Mouse (Mus musculus) heart, embryonic 13.5 days (tissue): ENCODE results near the gene Prss45. TPM values are rescaled to one million over a fixed set of nuclear protein-coding genes. Genes with fewer than 3 reads are reported as not detected.
"Not testable (repeated sequence)": the region's sequence is repeated elsewhere in the genome, so short reads cannot be mapped to it uniquely, and the experiment has no call there.

Source experiments
- ATAC-seq: fragments of 200-750 bp; cut with Nextera tagmentation; 2 replicates; pipeline ENCODE4 v1.8.0; 2017; ENCODE audit warnings: moderate TSS enrichment; ENCODE audit not compliant: insufficient number of reproducible peaks, low FRiP score, low TSS enrichment; ENCODE audit errors: extremely low read depth
- H3K27ac ChIP-seq: fragments of 300-500 bp; sonication (generic); replicated peaks from 2 replicates; pipeline ENCODE4 v1.5.1; 2015; ENCODE audit warnings: moderate library complexity, mild to moderate bottlenecking, inconsistent platforms
- H3K27me3 ChIP-seq: fragments of 300-500 bp; sonication (generic); replicated peaks from 2 replicates; pipeline ENCODE4 v1.6.1; 2015; ENCODE audit warnings: mild to moderate bottlenecking, inconsistent platforms
- H3K36me3 ChIP-seq: fragments of 300-500 bp; sonication (generic); 2 replicates; pipeline ENCODE4 v1.6.1; 2015; ENCODE audit warnings: mild to moderate bottlenecking, inconsistent platforms
- H3K4me1 ChIP-seq: fragments of 300-500 bp; sonication (generic); 2 replicates; pipeline ENCODE4 v1.6.1; 2015; ENCODE audit warnings: inconsistent platforms
- H3K4me2 ChIP-seq: fragments of 300-500 bp; sonication (generic); 2 replicates; pipeline ENCODE4 v1.6.1; 2015; ENCODE audit warnings: inconsistent platforms, mild to moderate bottlenecking, moderate library complexity
- H3K4me3 ChIP-seq: fragments of 300-500 bp; sonication (generic); 2 replicates; pipeline ENCODE4 v1.5.1; 2015; ENCODE audit warnings: moderate library complexity, mild to moderate bottlenecking, inconsistent platforms
- H3K9ac ChIP-seq: fragments of 300-500 bp; sonication (generic); 2 replicates; pipeline ENCODE4 v1.6.1; 2015; ENCODE audit warnings: inconsistent platforms, mild to moderate bottlenecking, moderate library complexity
- H3K9me3 ChIP-seq: fragments of 300-500 bp; sonication (generic); 2 replicates; pipeline ENCODE4 v1.6.1; 2016; ENCODE audit warnings: inconsistent platforms
- WGBS: fragments of 180-500 bp; shearing (Covaris S2); methylation state at CpG from one replicate; pipeline ENCODE4 v1.1.7; 2015; ENCODE audit warnings: mixed read lengths; 5-methylcytosine and 5-hydroxymethylcytosine counted together
- polyA plus RNA-seq: library from polyadenylated mRNA; unstranded; fragments of >200 nt; fragmentation: Nextera tagmentation; extraction: Ambion mirVana; gene quantifications from 2 replicates; pipeline ENCODE4 v1.2.1, GENCODE M21; 2015

The Prss45 gene
- polyA plus RNA-seq: not detected in 2 replicates

DNA sequence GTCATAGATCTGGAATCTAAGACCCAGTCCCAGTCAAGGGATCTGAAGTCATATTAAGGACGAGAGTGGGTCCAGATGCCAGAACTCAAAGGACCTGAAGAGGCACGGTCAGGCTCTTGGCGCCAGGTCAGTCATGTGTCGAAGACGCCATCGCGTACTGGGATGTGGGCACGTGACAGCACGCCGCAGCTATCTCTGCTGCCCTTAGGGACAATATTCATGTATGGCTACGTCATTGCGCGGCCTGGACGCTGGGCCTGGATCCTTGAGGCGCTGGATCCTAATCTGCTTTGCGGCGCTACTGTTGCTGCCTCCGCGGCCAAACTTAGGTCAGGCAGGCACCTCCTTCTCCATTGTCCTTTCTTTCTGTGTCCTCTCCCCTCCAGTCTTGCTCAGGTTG, at the start of gene Prss45:
TSS of gene Prss45 (plus strand) at position 178 of the 400 bp plus-strand sequence.
- H3K36me3 ChIP-seq: no peaks in the 10 kb centered on the region
- H3K9ac ChIP-seq: no peak within 1 kb of the TSS
- no peak for ATAC-seq
- H3K4me2 ChIP-seq: no peak within 1 kb of the TSS
- 0 out of 2 replicates have a peak, but pooled peaks cover 3% of the 10 kb centered on the region for H3K27me3 ChIP-seq
- H3K27ac ChIP-seq: no peak within 1 kb of the TSS
- WGBS: 63% methylated on average over 19 of the region's 19 CpGs
- peaks cover 6% of the 10 kb centered on the region; the same call in 1 of the 2 replicates for H3K4me1 ChIP-seq
- H3K4me3 ChIP-seq: no peak within 1 kb of the TSS
- no peaks in the 10 kb centered on the region for H3K9me3 ChIP-seq

DNA sequence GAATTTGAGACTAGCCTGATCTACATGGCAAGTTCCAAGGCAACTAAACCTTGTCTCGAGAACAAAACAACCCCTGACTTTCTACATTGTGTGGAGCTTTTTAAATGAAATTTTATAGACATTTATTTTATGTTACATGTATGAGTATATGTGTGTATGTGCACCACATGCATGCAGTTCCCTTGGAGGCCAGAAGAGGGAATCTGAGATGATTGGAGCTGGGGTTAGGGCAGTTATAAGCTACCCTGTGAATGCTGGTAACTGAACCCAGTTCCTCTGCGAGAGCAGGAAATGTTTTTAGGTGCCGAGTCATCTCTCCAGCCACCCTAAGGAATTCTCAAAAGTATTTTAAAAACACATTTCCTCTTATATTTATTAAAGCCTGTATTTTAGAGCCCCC, 46.2 kb upstream of the Prss45 start:
- Histone ChIP-seq H3K4me1 (peaks cover 6% of the 10 kb centered on the region), H3K9ac (no peak overlapping the region), H3K27me3 (no peaks in the 10 kb centered on the region), H3K36me3 (no peaks in the 10 kb centered on the region), H3K4me3 (no peak overlapping the region), H3K4me2 (no peak overlapping the region), H3K27ac (no peak overlapping the region), H3K9me3 (no peaks in the 10 kb centered on the region)
- ATAC-seq: no peak
- 74% methylated on average over 3 of the region's 3 CpGs for WGBS

- Histone ChIP-seq H3K9ac (no peak overlapping the region), H3K9me3 (no peaks in the 10 kb centered on the region), H3K36me3 (no peaks in the 10 kb centered on the region), H3K4me1 (0 out of 2 replicates have a peak, but pooled peaks cover 3% of the 10 kb centered on the region), H3K27me3 (no peaks in the 10 kb centered on the region), H3K4me2 (no peak overlapping the region), H3K4me3 (no peak overlapping the region), H3K27ac (no peak overlapping the region)
- 61% methylated on average over 4 of the region's 4 CpGs for WGBS
- ATAC-seq: no peak
Measured at GRCm38 (mm10) chr9:110790462-110790861, 43.9 kb upstream of the Prss45 start.

GRCm38 (mm10) chr9:110797013-110797412, 37.4 kb upstream of the Prss45 start:
- Histone ChIP-seq H3K4me1 (0 out of 2 replicates have a peak, but pooled peaks cover 4% of the 10 kb centered on the region), H3K4me2 (no peak overlapping the region), H3K9ac (no peak overlapping the region), H3K27me3 (no peaks in the 10 kb centered on the region), H3K4me3 (no peak overlapping the region), H3K27ac (no peak overlapping the region), H3K36me3 (no peaks in the 10 kb centered on the region), H3K9me3 (no peaks in the 10 kb centered on the region)
- no peak for ATAC-seq
- WGBS: 82% methylated on average over 10 of the region's 10 CpGs

GRCm38 (mm10) chr9:110797866-110798265, 36.5 kb upstream of the Prss45 start, which contains the start of gene Prss42:
TSS of gene Prss42 (plus strand) at chr9:110798166.
- H3K27ac ChIP-seq: no peak within 1 kb of the TSS
- H3K9ac ChIP-seq: no peak within 1 kb of the TSS
- no peaks in the 10 kb centered on the region for H3K9me3 ChIP-seq
- H3K4me3 ChIP-seq: no peak within 1 kb of the TSS
- 0 out of 2 replicates have a peak, but pooled peaks cover 4% of the 10 kb centered on the region for H3K4me1 ChIP-seq
- 87% methylated on average over 14 of the region's 14 CpGs for WGBS
- H3K36me3 ChIP-seq: no peaks in the 10 kb centered on the region
- no peak for ATAC-seq
- H3K4me2 ChIP-seq: no peak within 1 kb of the TSS
- H3K27me3 ChIP-seq: no peaks in the 10 kb centered on the region

- Histone ChIP-seq H3K36me3 (no peaks in the 10 kb centered on the region), H3K9me3 (peaks cover 3% of the 10 kb centered on the region; the same call in 1 of the 2 replicates), H3K4me1 (0 out of 2 replicates have a peak, but pooled peaks cover under 1% of the 10 kb centered on the region), H3K27me3 (no peaks in the 10 kb centered on the region), H3K27ac (no peak overlapping the region), H3K9ac (no peak overlapping the region), H3K4me3 (no peak overlapping the region), H3K4me2 (no peak overlapping the region)
- ATAC-seq: no peak
- 78% methylated on average over 8 of the region's 8 CpGs for WGBS
Measured at GRCm38 (mm10) chr9:110800834-110801479, 33.4 kb upstream of the Prss45 start.

- H3K4me1 ChIP-seq: no peaks in the 10 kb centered on the region
- no peak for ATAC-seq
- peaks cover 3% of the 10 kb centered on the region; the same call in 1 of the 2 replicates for H3K9me3 ChIP-seq
- no peak overlapping the region for H3K9ac ChIP-seq
- WGBS: 65% methylated on average over 4 of the region's 4 CpGs
- H3K4me2 ChIP-seq: no peak overlapping the region
- H3K36me3 ChIP-seq: no peaks in the 10 kb centered on the region
- no peak overlapping the region for H3K27ac ChIP-seq
- no peaks in the 10 kb centered on the region for H3K27me3 ChIP-seq
- no peak overlapping the region for H3K4me3 ChIP-seq
Measured at GRCm38 (mm10) chr9:110803294-110803693, 31.1 kb upstream of the Prss45 start.

DNA sequence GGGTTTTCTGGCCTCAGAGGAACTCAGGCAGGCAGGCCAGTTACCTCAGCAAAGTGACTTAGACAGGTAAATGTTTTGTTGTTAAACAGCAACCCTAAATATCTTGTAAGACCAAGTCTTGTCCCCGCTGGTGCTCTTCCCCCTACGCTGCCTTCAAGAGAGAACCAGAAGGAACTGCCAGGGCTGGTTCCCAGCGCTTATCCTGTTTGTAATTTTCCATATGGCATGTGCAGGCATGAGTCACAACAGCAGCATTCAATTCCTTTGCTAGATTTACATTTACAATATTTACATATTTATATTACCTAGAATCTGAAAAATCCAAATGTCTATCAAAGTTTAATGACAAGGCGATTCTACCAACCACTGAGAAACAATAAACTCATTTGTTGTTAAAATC, 24.3 kb upstream of the Prss45 start:
- no peak overlapping the region for H3K4me2 ChIP-seq
- H3K9ac ChIP-seq: no peak overlapping the region
- peaks cover 1% of the 10 kb centered on the region; the same call in 1 of the 2 replicates for H3K9me3 ChIP-seq
- no peaks in the 10 kb centered on the region for H3K4me1 ChIP-seq
- no peak for ATAC-seq
- H3K27ac ChIP-seq: no peak overlapping the region
- no peaks in the 10 kb centered on the region for H3K36me3 ChIP-seq
- H3K4me3 ChIP-seq: no peak overlapping the region
- peaks cover 13% of the 10 kb centered on the region for H3K27me3 ChIP-seq
- 67% methylated on average over 4 of the region's 4 CpGs for WGBS

GRCm38 (mm10) chr9:110813789-110814188, 20.6 kb upstream of the Prss45 start, which contains the start of gene Prss44:
TSS of gene Prss44 (plus strand) at chr9:110813994.
- Histone ChIP-seq H3K27me3 (peaks cover 39% of the 10 kb centered on the region), H3K9me3 (no peaks in the 10 kb centered on the region), H3K36me3 (no peaks in the 10 kb centered on the region), H3K4me3 (no peak within 1 kb of the TSS), H3K4me2 (no peak within 1 kb of the TSS), H3K27ac (no peak within 1 kb of the TSS), H3K4me1 (no peaks in the 10 kb centered on the region), H3K9ac (no peak within 1 kb of the TSS)
- WGBS: 45% methylated on average over 18 of the region's 18 CpGs
- ATAC-seq: no peak

DNA sequence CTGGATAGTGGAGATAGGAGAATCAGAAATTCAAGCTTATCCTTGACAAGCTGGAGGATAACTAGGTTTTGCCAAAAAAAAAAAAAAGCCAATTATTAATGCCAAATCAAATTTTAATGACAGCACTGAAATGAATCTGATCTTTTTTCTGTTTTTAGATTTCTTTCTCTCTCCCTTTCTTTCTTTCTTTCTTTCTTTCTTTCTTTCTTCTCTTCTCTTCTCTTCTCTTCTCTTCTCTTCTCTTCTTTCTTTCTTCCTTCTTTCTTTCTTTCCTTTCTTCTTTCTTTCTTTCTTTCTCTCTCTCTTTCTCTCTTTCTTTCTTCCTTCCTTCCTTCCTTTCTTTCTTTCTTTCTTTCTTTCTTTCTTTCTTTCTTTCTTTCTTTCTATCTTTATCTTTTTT, 13.8 kb upstream of the Prss45 start:
- not testable (repeated sequence) for H3K4me2 ChIP-seq, H3K27ac ChIP-seq, H3K36me3 ChIP-seq, H3K4me3 ChIP-seq, H3K9ac ChIP-seq, ATAC-seq, H3K4me1 ChIP-seq, H3K9me3 ChIP-seq
- peaks cover 41% of the 10 kb centered on the region for H3K27me3 ChIP-seq

GRCm38 (mm10) chr9:110821436-110821835, 13.0 kb upstream of the Prss45 start:
- Histone ChIP-seq H3K27me3 (peaks cover 36% of the 10 kb centered on the region), H3K4me3 (no peak overlapping the region), H3K9ac (no peak overlapping the region), H3K27ac (no peak overlapping the region), H3K9me3 (no peaks in the 10 kb centered on the region), H3K36me3 (no peaks in the 10 kb centered on the region), H3K4me2 (no peak overlapping the region), H3K4me1 (no peaks in the 10 kb centered on the region)
- 79% methylated on average over 7 of the region's 7 CpGs for WGBS
- no peak for ATAC-seq

- no peak for ATAC-seq
- H3K36me3 ChIP-seq: no peaks in the 10 kb centered on the region
- 62% methylated on average over 4 of the region's 4 CpGs for WGBS
- no peak overlapping the region for H3K27ac ChIP-seq
- H3K27me3 ChIP-seq: peaks cover 25% of the 10 kb centered on the region
- no peak overlapping the region for H3K4me2 ChIP-seq
- H3K4me1 ChIP-seq: no peaks in the 10 kb centered on the region
- H3K4me3 ChIP-seq: no peak overlapping the region
- H3K9me3 ChIP-seq: no peaks in the 10 kb centered on the region
- no peak overlapping the region for H3K9ac ChIP-seq
Measured at GRCm38 (mm10) chr9:110825426-110825825, 9.0 kb upstream of the Prss45 start.
